Mouse (Mus musculus): ENCODE data around the gene Spint3. TPM values are rescaled to one million over a fixed set of nuclear protein-coding genes. Genes with fewer than 3 reads are reported as not detected.

The Spint3 gene
- total RNA-seq, 2 experiments from 2014 or later: not detected

- DNase-seq: no peak
Measured at GRCm38 (mm10) chr2:164549963-164550894, 23.0 kb downstream of the Spint3 start.

DNA sequence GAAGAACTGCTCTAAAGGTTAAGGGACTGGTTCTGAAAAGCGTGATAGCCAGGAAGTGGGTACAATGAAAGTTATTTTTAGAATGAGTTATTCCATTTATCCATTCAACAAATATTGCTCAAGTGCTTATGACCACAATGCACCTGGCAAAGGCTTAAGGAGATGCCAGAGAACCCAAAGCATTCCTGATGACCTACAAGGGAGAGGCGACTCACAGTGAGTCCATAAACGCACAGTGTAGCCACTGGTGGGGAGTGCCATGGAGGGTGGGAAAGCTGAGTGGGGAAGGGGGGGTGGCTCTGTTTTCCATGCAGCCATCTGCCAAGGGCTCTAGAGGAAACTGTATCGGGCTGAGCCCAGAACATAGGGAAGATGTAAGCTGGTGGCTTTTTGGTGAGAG, 23.9 kb downstream of the Spint3 start:
- DNase-seq: no peak

GRCm38 (mm10) chr2:164544454-164545097, 28.7 kb downstream of the Spint3 start:
- DNase-seq: no peak

DNA sequence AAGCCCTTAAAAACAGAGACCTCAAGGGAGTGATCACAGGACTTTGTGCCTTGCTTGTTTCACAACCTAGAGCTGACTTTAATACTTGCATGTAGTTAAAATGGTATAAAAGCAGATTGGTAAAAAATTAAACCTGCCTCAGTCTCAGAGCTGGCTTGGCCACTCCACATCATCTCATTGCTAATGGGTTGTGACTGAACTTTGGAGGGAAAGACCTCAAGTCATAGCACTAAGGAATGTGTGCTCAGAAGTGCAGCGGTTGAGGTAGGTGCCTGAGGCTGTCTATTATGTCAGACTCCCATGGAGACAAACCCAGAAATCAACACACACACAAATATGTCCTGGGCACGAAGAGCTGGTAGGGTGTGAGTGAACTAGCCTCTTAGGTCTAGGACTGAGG, 29.5 kb downstream of the Spint3 start:
- no peak for DNase-seq

DNA sequence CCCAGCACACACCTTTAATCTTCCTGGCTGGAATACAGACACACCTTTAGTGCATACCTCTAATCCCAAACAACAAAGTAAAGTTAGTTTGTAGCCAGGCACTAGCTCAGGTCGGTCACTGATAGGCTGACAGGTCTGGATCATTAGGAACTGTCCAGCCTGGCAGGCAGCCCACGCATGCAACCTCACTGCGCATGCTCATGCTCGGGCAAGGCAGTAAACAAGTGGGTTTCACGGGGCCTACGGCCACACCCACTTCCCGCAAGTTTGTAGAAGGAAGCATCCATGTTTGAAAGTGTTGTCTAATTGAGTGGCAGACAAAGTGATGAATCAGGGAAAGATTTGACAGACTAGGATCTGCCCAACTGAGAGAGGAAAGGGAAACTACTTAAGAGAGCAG, 30.7 kb downstream of the Spint3 start:
- DNase-seq: no peak

- DNase-seq: no peak
Measured at GRCm38 (mm10) chr2:164542132-164542531, 31.1 kb downstream of the Spint3 start.

DNA sequence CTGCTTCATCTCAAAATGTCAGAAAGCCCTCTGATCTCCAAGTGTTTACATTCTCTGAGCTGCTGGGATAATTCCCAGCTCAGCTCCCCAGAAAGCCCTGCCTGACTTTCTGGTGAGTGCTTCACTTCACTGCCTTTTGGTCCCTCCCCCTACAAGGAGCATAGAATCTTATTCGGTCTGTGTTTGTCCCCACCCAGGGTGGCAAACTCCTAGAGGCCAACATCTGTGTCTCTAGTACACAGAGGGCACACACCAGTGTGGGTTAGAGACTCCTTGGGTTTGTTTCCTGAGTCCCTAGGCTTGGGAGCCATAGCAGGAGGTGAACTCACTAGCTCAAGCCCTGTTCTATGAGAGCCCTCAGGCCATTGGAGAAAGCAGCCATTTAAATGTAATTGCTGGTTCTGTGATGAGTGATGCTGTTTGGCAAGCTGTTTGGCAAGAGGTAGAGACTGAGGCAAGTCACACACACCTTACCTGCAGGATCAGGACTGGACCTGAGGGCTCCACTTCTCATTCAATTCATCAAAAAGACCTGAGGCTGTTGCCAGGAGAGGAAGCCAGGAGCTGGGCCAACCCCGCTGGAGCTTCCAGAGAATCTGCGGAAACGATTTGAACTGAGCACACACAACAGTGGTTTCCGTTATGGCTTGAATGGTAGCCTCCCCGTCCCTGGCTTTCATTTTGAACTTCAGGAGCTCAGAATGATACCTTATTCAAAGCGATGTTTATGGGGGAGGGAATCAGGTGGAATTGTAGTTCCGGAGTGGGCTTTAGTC, 32.4 kb downstream of the Spint3 start:
- no peak for DNase-seq

DNA sequence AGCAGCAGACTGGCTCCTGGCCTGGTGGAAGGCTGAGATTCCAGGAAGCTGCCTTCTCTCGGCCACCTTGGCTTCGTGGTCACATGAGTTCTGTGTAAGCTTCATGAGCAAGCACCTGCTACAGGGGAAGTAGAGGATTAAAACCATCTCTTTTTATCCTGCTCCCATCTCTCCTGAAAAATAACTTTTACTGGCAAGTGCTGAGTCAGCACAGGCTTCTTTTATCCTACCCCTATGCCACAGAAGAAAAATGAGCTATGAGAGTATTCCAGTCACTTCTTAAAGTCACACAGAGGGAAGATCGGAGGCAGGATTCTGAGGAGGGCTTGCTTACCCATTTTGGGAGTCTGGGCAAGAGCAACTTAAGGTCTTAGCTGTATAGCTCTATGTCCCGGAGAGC, 36.3 kb downstream of the Spint3 start:
- DNase-seq: no peak

DNA sequence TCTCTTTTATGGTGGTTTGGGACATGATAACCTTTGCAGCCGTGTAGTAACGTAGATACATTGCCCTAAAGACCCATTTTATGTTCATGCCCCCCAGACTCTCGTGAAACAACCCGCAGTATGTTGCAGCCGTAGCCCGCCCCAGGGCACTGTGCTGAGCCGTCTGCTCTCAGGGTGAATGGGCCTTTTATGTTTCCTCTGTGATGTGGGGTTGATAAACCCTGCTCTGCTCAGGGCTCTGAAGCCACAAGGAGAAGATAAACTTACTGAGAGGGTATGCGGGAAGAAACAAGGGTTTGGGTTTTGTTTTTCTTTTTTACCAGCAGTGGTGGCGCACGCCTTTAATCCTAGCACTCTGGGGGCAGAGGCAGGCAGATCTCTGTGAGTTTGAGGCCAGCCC, 38.9 kb downstream of the Spint3 start:
- DNase-seq: no peak

DNA sequence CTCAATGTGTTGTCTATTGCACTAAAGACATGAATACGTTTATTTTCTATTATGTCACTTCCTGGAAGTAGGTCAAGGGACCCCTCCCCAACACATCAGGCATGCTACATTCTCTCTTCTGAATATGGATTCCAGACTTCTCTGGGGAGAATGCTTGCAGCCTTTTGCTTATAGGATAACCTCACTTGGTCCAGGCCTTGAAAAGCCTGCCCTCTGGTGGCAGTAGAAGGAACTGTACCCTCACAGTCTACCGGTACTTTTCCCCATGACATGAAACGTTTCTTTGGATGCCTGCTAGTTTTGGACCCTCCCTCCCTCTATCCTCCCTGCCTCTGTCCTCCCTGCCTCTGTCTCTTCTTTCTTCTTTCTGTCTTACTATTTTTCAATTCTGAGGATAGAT, 42.1 kb downstream of the Spint3 start:
- DNase-seq: peak; percentile 80

DNA sequence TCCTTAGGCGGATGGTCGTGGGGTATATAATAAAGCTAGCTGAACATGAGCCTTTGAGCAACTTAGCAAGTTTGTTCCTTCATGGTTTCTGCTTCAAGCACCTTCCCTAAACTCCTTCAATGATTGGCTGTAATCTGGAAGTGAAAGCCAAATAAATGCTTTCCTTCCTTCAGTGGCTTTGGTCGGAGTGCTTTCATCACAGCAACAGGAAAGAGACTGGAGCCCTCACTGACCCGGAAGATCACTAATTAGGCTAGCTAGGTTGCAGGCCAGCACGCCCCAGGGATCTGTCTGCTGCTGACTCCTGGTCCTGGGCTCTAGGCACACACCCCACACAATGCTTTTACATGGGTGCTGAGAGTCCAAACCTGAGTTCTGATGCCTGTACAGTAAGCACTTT, 44.7 kb downstream of the Spint3 start:
- no peak for DNase-seq

DNA sequence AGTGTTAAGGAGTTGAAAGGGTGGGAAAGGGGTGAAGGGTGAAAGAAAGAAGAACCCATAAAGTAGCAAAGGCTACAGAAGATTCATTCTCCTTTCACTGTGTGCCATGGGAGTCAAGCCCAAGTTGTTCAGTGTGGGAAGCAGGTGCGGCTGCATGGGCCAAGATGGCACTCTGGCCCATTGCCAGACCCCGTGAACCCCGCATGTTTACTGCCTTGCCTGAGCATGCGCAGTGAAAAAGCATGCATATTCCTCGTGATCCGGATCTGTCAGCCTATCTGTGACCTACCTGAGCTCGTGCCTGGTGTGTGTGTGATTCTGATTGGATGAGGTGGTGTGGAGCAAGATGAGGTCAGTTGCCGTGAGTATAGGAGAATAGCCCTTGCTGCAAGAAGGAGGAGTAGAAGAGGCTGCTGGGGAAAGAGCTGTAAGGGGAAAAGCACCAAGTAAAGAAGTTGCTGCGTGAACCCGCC, 49.9 kb downstream of the Spint3 start:
- no peak for DNase-seq

DNA sequence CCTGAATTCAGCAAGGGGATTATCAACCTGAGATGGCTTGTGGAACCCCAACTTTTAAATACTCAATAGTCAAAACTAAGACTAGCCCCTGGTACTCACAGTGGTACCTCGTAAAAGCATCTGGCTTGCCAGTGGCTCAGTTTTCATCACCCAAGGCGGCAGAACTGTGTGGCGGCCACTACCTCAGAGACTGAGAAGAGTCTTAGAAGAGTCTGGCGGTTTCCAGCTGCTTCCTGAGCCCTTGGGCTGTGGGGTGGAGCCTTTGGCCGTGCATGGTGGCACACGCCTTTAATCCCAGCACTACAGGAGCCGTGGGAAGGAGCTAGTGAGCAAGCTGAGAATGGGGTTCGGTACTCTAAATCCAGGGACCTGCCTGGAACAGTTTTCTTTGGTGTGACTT, 51.0 kb downstream of the Spint3 start:
- no peak for DNase-seq

- DNase-seq: no peak
Measured at GRCm38 (mm10) chr2:164521841-164522240, 51.4 kb downstream of the Spint3 start.

DNA sequence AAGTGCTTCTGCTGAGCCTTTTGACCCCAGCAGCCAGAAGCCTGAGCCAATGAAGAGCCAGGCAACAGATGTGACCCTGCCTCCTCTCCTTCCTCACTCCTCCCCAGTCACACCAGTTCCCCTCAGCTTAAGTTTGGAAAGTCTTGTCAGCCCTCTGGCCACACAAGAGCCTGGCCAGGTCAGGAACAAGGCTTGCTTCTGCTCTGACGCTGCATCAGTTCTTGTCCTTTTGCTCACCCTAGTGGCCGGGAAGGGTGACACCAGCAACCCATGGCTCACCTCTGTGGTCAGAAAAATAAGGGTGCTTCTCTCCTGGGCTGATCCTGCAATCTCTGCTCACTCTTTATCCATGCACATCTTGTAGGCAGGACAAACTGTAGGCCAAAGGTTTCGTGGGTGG, 52.5 kb downstream of the Spint3 start:
- peak; percentile 70 for DNase-seq

Other genes with a start within 250 kb of the Spint3 start
- gene Svs5, start 240.7 kb downstream of the Spint3 start, total RNA-seq (2021): under 1 TPM in 1 of 2 experiments, not detected in 1; 0.45 TPM
- gene Slpi, start 184.4 kb downstream of the Spint3 start, total RNA-seq (2021): 10 to 100 TPM in 1 of 2 experiments, 1 to 10 TPM in 1; 9.1 to 13.2 TPM
- under 1 TPM in 1 of 2 experiments, not detected in 1; 0.15 TPM for gene Rbpjl, start 170.3 kb downstream of the Spint3 start, total RNA-seq (2021)
- 1 to 10 TPM; 2.3 to 2.7 TPM for gene Matn4, start 168.3 kb downstream of the Spint3 start, total RNA-seq (2021)
- 100 to 1,000 TPM; 101 to 246 TPM for gene Sdc4, start 129.6 kb downstream of the Spint3 start, total RNA-seq (2021)
- 10 to 100 TPM; 31.7 to 34.5 TPM for gene Sys1, start 116.5 kb downstream of the Spint3 start, total RNA-seq (2021)
- 1 to 10 TPM; 2.5 to 4.8 TPM for gene Gm20458, start 112.5 kb downstream of the Spint3 start, total RNA-seq (2021)
- not detected for gene Trp53tg5, start 99.7 kb downstream of the Spint3 start, total RNA-seq (2021)
- gene Dbndd2, start 87.4 kb downstream of the Spint3 start, total RNA-seq (2021): 10 to 100 TPM; 13.1 to 20.5 TPM
- 10 to 100 TPM; 87.4 to 93.0 TPM for gene Pigt, start 75.9 kb downstream of the Spint3 start, total RNA-seq (2021)
- gene Wfdc2, start 11.0 kb downstream of the Spint3 start, total RNA-seq (2021): 1 to 10 TPM; 1.9 to 2.9 TPM
- gene Wfdc6a, start 12.0 kb upstream of the Spint3 start, total RNA-seq (2021): 1 to 10 TPM in 1 of 2 experiments, under 1 TPM in 1; 0.51 to 1.0 TPM
- gene Eppin, start 20.1 kb upstream of the Spint3 start, total RNA-seq (2021): not detected
- not detected for gene Wfdc6b, start 40.1 kb upstream of the Spint3 start, total RNA-seq (2021)
- gene Wfdc8, start 40.2 kb upstream of the Spint3 start, total RNA-seq (2021): under 1 TPM in 1 of 2 experiments, not detected in 1; 0.09 TPM
- not detected for gene Wfdc16, start 65.3 kb upstream of the Spint3 start, total RNA-seq (2021)
- not detected for gene Wfdc10, start 82.6 kb upstream of the Spint3 start, total RNA-seq (2021)
- gene Wfdc9, start 83.1 kb upstream of the Spint3 start, total RNA-seq (2021): not detected
- not detected for gene Wfdc11, start 100.6 kb upstream of the Spint3 start, total RNA-seq (2021)
- not detected for gene Wfdc13, start 111.6 kb upstream of the Spint3 start, total RNA-seq (2021)
- not detected for gene Spint4, start 125.0 kb upstream of the Spint3 start, total RNA-seq (2021)
- not detected for gene Spint5, start 141.8 kb upstream of the Spint3 start, total RNA-seq (2021)
- under 1 TPM; 0.54 to 0.70 TPM for gene Wfdc3, start 172.5 kb upstream of the Spint3 start, total RNA-seq (2021)
- gene Dnttip1, start 172.5 kb upstream of the Spint3 start, total RNA-seq (2021): 10 to 100 TPM; 39.1 to 42.1 TPM
- gene Ube2c, start 196.4 kb upstream of the Spint3 start, total RNA-seq (2021): 10 to 100 TPM; 28.1 to 33.7 TPM
- 100 to 1,000 TPM; 221 to 908 TPM for gene Tnnc2, start 206.5 kb upstream of the Spint3 start, total RNA-seq (2021)
- gene Snx21, start 212.4 kb upstream of the Spint3 start, total RNA-seq (2021): 10 to 100 TPM; 36.9 to 39.0 TPM
- gene Acot8, start 231.4 kb upstream of the Spint3 start, total RNA-seq (2021): 10 to 100 TPM; 28.6 to 33.9 TPM
- 1 to 10 TPM; 4.0 to 4.1 TPM for gene Zswim3, start 231.6 kb upstream of the Spint3 start, total RNA-seq (2021)
- gene Zswim1, start 249.2 kb upstream of the Spint3 start, total RNA-seq (2021): 1 to 10 TPM; 6.9 to 8.5 TPM

All from adrenal gland, postnatal 10 days (tissue).